Mouse (Mus musculus) cerebellum, postnatal 14 days (tissue): ENCODE results near the gene Med16.

ENCODE experiments used
- DNase-seq, 2 experiments: peaks; one replicate each; pipeline ENCODE4 v3.0.0; 2021; ENCODE audit warnings: mixed read lengths in 2 of 2

Med16 gene

DNA sequence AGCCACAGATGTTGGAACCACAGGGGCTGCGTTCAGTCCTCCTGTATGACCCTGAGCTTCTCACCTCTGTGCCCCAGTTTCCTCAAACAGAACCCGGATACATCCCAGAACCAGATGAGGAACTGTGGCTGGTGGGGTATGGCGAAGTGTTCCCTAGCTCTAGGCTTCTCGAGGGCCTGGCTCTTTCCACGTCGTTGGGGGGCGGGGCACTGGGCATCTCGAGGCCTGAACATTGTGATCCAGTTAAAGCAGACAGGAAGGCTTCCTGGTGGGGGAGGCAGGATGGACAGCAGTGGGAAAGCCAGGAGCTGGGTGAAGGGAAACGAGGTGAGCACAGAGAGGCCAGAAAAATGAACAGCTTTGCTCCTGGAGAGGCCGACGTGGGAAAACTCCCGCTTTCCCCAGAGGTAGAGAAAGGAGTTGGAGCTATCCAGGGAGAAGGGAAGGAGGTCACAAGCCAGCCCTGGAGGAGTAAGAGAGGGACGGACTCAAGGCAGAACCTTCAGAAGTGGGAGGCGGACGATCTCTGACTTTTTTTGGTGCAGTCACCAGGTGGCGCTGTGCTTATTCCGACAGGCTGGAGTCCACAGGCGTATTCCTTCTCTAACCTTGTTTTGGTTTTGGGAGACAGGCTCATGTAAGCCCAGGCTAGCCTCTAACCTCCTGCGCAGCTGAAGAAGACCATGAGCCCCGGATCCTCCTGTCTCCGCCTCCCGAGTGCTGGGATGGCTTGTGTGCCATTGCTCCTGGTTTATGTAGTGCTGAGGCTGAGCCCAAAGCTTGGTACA lies 25.2 kb downstream of the Med16 start:
- DNase-seq: peak; percentile 87 to 93

- no peak for DNase-seq
Measured at GRCm38 (mm10) chr10:79881981-79882380, 26.7 kb downstream of the Med16 start.

GRCm38 (mm10) chr10:79880721-79881120 lies 28.0 kb downstream of the Med16 start:
- no peak for DNase-seq

GRCm38 (mm10) chr10:79879527-79879926 lies 29.2 kb downstream of the Med16 start:
- DNase-seq: no peak

- DNase-seq: no peak
Measured at GRCm38 (mm10) chr10:79877757-79878156, 31.0 kb downstream of the Med16 start.

DNA sequence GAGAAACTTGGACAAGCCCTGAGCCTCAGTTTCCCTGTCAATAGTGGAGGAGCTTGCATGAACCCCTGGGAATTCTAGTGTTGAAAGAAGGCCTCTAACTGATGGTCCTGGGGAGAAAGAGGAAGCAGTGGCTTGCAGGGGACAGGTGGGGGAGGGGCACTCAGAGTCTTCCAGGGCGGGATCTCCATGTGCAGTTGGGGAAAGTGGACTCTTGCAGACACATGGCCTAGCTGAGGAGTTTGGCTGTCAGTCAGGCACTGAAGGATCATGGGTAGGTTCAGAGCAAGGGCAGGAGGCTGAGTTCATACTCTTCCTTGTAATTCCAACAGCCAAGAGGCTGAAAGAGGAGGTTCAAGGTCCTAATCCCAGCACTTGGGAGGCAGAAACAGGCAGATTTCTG lies 31.5 kb downstream of the Med16 start:
- DNase-seq: no peak

DNA sequence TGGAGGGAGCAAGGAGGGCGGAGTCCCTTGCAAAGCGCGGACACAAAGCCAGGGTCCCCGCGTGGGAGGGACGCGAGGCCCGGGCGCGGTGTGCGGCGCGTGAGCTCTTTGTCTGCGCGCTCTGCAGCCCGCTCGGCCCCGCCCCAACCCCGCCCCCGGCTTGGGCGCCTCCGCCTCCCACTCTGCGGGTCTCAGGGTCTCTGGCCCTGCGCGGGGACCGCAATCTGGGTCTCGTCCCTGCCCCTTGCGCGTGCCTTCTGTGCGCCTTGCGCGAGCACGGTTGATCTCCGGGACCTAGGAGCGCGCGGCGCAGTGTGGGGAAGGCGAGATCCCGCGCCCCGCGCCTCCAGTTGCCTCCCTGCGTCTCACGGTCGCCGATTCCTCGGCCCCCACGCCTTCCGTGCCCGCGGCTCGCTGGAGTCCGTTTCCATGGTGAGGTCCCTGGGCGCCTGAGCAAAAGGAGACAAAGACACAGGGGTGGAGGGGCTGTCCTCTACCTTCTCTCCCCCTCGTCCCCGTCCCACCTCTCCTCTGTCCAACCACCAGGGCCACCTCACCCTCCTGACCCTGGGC lies 34.3 kb downstream of the Med16 start, which contains the start of the genes Prtn3 and Plppr3:
Prtn3 (plus strand) TSS at position 187 of the 573 bp plus-strand sequence.
Plppr3 (minus strand) TSS at position 345 of the 573 bp plus-strand sequence.
- DNase-seq: peak; percentile 78 to 80

DNA sequence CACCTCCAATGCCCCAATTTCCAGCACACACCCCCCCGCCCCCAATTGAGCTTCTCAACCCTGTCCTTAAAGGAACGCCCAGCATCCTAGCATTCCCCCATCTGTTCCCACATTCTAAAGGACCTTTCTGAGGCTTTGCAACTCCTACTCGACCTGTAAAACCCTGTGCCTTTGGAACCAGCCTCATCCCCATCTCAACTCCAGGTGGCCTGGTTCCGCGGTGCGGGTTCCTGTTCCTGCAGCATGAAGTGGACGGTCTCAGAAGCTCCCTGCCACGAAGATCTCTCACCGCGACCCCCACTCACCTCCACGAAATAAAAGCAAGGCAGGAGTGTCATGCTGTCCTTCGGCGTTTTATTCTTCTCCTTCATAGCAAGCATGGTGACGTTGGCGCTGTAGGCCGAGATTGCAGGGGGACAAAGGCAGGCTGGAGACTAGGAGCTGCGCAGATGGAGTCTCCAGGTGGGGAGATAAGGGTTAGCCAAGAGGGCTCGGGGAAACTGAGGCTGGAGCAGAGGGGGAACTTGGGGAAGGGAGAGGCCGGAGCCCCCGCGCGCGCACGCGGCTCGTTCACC lies 34.9 kb downstream of the Med16 start:
- peak in 1 of 2 experiments; percentile 22 for DNase-seq

- no peak for DNase-seq
Measured at GRCm38 (mm10) chr10:79873313-79873712, 35.4 kb downstream of the Med16 start.

DNA sequence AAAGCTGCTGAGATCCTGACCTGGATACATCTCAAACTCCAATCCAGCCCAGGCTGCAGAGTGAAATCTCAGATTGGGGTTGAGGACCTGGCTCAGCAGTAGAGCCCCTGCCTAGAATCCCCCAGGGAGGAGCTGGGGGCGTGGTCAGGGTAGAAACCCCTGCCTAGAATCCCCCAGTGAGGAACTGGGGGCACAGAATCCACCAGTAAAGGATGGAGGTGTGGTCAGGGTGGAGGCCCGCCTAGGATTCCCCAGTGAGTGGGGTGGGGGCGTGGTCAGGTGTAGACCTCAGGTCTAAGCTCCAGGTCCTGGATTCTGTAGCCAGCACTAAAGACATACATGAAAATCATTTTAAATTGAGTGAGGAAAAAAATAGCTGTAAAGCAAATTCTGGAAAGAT lies 35.9 kb downstream of the Med16 start:
- peak; percentile 22 to 34 for DNase-seq

DNA sequence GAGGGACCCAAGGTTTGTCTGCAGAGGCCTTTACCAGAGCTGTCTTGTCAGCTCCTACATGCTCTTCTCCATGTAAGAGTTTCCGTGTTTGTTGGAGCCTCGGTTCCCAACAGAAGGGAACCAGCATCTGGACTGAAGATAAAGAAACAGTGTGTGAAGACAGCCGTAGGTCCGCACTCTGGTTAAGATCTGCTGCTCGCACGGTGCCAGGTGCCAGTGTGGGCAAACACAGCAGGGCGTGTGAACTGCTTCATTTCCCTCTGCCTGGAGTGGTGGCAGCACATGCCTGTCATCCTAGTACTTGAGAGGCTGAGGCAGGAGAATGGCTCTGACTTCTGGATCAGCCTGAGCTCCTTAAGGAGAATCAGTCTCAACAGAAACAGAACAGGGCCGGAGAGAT lies 36.9 kb downstream of the Med16 start:
- DNase-seq: no peak

- DNase-seq: peak; percentile 14 to 29
Measured at GRCm38 (mm10) chr10:79866601-79867000, 42.1 kb downstream of the Med16 start.

GRCm38 (mm10) chr10:79865801-79866295 lies 42.9 kb downstream of the Med16 start:
- peak; percentile 48 for DNase-seq

- DNase-seq: peak; percentile 44 to 55
Measured at GRCm38 (mm10) chr10:79865189-79865601, 43.5 kb downstream of the Med16 start.

- DNase-seq: no peak
Measured at GRCm38 (mm10) chr10:79864351-79865188, 44.2 kb downstream of the Med16 start.

DNA sequence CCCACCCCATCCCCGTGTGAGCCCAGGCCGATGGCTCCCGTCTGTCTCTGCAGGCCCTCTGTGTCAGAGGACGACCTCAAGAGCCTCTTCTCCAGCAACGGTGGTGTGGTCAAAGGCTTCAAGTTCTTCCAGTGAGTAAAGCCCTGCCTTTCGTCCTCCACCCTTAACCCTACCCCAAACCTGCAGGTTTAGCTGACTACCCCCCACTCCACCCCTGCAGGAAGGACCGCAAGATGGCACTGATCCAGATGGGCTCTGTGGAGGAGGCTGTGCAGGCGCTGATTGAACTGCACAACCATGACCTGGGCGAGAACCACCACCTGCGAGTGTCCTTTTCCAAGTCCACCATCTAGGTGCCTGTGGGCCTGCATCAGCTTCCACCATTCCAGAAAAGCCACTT lies 45.8 kb downstream of the Med16 start:
- DNase-seq: peak; percentile 45 to 64

DNA sequence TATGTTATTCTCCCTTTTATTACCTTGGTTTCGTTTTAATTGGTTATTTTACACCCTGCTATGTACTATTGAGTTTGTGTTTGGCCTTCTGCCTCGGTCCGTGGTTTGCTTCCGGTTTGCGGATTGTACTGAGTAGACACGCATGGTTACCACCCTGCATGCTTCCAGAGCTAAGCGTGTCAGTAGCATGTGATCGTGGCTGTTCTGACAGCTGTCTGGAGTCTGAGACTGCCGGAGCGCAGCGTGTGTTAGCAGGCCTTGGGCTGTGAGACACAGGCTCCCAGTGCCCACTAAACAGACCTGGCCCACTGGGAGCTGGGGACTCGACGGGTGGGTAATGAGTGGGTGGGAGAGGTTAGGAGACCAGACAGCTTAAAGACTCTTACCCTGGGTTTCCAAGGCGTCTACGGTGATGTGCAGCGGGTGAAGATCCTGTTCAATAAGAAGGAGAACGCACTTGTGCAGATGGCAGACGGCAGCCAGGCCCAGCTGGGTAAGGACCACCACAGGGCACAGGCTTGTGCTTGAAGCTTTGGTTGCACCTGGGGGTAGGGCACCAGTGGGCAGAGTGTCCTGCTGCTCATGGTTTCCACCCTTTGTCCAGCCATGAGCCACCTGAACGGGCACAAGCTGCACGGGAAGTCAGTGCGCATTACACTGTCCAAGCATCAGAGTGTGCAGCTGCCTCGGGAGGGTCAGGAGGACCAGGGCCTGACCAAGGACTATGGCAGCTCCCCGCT lies 46.5 kb downstream of the Med16 start:
- DNase-seq: peak; percentile 33 to 48

DNA sequence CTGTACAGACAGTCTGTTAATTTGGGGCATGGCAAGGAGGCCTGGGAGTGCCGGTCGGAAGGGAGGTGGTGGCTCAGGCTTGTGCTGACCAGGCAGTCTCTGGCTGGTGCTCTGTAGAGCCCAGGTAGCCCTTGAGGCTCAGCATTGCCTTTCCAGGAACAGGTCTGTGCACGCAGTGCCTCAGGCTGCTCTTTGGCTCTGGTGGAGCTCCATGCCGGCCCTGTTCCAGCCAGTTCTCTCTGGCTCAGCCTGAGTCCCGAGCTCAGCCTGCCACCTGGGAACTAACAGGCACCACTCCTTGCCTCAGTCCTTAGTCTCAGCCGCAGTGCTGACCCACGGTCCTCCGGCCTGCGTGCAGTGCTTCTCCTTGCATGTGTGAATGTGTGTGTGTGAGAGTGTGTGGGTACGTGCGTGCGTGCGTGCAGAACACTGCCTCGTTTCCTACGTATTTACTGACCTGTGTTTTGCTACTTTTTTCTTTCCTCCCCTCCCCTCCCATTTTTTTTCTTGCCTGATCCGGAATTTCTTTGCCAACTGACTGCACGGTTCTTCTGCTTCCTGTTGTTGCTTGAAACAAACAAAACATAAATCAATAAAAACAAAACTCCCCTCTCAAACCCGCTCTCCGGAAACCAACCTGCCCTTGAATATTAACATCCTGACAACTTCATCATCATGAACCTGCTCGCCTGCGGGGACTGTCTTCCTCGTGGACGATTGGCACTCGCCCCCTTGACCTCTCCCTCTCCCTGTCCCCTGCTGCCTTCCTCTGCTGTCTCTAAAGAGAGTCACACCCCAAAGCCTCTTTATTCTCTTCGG lies 47.3 kb downstream of the Med16 start:
- DNase-seq: peak; percentile 78 to 83

DNA sequence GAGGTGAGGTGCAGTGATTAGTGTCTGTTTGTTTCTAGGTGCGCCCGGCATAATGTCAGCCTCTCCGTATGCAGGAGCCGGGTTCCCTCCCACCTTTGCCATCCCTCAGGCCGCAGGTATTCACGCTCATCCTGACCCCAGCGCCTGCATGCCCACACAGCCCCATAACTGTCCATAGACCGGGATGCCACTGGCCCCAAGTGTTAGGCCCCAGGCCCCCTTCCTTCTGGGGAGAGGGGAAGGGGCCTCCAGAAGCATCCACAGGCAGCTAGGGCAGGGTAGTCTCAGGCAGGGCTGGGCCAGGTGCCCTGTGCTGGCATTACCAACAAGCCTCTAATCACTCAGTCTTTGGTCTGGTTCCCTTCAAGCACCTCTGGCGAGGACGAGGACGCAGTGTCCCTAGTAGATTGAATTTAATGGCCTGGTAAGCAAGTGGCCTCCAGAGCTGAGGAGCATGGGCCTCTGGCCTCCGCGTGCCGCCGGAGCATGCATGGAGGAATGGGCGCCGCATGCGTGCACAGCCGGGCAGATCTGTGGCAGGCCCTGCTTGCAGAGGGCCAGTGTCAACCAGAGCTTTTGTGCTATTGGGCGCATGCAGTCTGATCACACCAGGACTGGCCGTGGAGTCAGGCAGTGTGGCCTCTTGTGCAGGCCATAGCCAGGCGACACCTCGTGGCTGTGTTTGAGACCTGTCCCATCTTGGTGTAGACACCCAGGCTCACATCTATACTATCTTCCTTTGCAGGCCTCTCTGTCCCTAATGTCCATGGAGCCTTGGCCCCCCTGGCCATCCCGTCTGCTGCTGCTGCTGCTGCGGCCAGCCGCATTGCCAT lies 48.4 kb downstream of the Med16 start:
- DNase-seq: peak in 1 of 2 experiments; percentile 37

GRCm38 (mm10) chr10:79859116-79859515 lies 49.6 kb downstream of the Med16 start:
- peak; percentile 47 to 57 for DNase-seq
